Mouse (Mus musculus) kidney, embryonic 15.5 days (tissue): ENCODE measurements around the gene Kng2. TPM values are rescaled to one million over a fixed set of nuclear protein-coding genes. Genes with fewer than 3 reads are reported as not detected.
"Not testable (repeated sequence)": the region's sequence is repeated elsewhere in the genome, so short reads cannot be mapped to it uniquely, and the experiment has no call there.

Source experiments
- ATAC-seq: fragments of 200-750 bp; cut with Nextera tagmentation; replicated peaks from 2 replicates; pipeline ENCODE4 v1.8.0; 2017; ENCODE audit warnings: moderate TSS enrichment; ENCODE audit not compliant: low FRiP score
- H3K27ac ChIP-seq: fragments of 300-500 bp; sonication (generic); 2 replicates; pipeline ENCODE4 v1.5.1; 2015; ENCODE audit warnings: mild to moderate bottlenecking, inconsistent platforms
- H3K27me3 ChIP-seq: fragments of 300-500 bp; sonication (generic); 2 replicates; pipeline ENCODE4 v1.6.1; 2015; ENCODE audit warnings: inconsistent platforms
- H3K36me3 ChIP-seq: fragments of 300-500 bp; sonication (generic); 2 replicates; pipeline ENCODE4 v1.6.1; 2015; ENCODE audit warnings: inconsistent platforms
- H3K4me1 ChIP-seq: fragments of 300-500 bp; sonication (generic); 2 replicates; pipeline ENCODE4 v1.6.1; 2015; ENCODE audit warnings: inconsistent platforms
- H3K4me2 ChIP-seq: fragments of 300-500 bp; sonication (generic); 2 replicates; pipeline ENCODE4 v1.6.1; 2015; ENCODE audit warnings: moderate library complexity, mild to moderate bottlenecking, inconsistent platforms
- H3K4me3 ChIP-seq: fragments of 300-500 bp; sonication (generic); replicated peaks from 2 replicates; pipeline ENCODE4 v1.5.1; 2015; ENCODE audit warnings: mild to moderate bottlenecking, inconsistent platforms
- H3K9ac ChIP-seq: fragments of 300-500 bp; sonication (generic); 2 replicates; pipeline ENCODE4 v1.6.1; 2015; ENCODE audit warnings: mild to moderate bottlenecking, inconsistent platforms
- H3K9me3 ChIP-seq: fragments of 300-500 bp; sonication (generic); replicated peaks from 2 replicates; pipeline ENCODE4 v1.6.1; 2016; ENCODE audit warnings: inconsistent platforms
- WGBS: fragments of 180-500 bp; shearing (Covaris S2); methylation state at CpG from one replicate; pipeline ENCODE4 v1.1.7; 2015; ENCODE audit warnings: mixed read lengths; 5-methylcytosine and 5-hydroxymethylcytosine counted together
- polyA plus RNA-seq: library from polyadenylated mRNA; unstranded; fragments of >200 nt; fragmentation: Nextera tagmentation; extraction: Ambion mirVana; gene quantifications from 2 replicates; pipeline ENCODE4 v1.2.1, GENCODE M21; 2015

Gene Kng2
- polyA plus RNA-seq = 9.3 and 9.7 TPM in 2 replicates

DNA sequence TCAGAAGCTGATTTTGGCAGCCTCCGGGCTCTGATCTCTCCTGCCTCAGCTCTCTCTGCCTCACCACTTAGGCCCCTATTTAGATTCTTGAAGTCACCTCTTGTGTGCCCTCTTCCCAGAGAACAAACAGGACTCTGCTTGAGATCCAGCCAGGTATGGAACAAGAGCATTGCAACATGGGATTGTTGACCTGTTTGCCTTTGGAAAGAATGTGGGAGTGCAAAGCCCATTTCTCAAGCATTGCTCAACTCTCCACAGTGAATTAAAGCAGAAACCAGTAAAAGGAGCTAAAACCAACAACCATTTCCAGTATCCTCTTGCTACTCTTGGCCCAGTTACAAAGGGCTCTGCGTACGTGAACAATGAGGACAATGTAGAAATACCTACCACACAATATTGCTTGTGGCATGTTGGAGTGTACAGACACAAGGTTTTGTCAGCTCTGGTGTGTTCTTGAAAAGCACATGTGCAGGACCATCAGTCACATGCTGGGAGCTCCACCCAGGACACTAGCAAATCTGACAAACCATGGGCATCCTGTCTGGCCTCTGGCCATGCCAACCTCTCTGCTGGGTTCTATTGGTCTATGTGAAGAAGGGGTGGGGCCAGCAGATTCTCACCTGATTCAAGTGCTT lies at the start of gene Kng2:
Gene Kng2, minus strand, starts transcription at position 517 of the 635 bp plus-strand sequence.
- not testable (repeated sequence) for H3K36me3 ChIP-seq, H3K4me3 ChIP-seq, H3K9me3 ChIP-seq, H3K27me3 ChIP-seq, H3K9ac ChIP-seq, H3K27ac ChIP-seq, ATAC-seq, H3K4me2 ChIP-seq
- WGBS = 66% methylated on average over 3 of the region's 3 CpGs
- peaks cover 10% of the 10 kb centered on the region for H3K4me1 ChIP-seq

DNA sequence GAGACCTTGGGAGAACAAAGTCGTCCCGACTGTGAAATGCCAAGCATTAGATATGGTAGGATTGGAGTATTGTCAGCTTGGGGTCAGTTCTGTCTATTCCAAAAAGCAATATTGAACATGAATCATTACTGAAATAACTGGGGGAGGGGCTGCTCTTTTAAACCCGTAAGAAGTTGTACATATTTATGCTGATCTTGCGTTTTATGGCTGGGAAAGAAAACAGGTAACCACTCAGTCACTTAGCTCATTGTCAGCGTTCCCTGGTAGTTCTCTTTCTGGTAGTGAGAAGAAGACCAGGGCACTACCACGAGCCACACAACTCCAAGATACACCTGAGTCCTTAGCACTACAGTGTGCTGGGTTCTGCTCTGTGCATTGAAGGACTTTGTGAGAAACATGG lies 48.2 kb upstream of the Kng2 start:
- not testable (repeated sequence) for H3K27ac ChIP-seq, H3K4me2 ChIP-seq, H3K4me3 ChIP-seq, H3K9me3 ChIP-seq, H3K36me3 ChIP-seq, H3K9ac ChIP-seq, H3K4me1 ChIP-seq, H3K27me3 ChIP-seq, ATAC-seq
- WGBS = 81% methylated on average over 6 of the region's 6 CpGs

DNA sequence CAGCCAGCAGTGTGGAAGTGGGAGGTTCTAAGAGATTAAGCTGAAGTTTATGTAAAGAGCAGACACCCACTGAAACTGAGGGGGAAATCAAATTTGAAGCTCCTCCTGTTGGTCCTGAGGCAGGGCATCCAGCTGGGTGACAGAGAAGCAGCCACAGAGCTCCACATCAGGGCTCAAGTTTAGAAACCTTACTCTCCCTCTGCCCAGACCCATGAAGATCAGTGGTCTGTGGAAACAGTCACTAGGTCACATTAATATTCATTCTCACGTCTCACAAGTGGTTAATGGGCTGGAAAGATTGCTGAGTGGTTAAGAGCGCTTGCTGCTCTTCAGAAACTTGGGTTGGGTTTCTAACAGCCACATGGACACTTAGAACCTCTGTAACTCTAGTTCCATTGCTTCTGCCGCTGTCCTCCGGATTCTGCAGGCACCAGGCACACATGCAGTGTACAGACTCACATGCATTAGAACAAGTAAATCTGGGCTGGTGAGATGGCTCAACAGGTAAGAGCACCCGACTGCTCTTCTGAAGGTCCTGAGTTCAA lies 31.6 kb upstream of the Kng2 start:
- peak overlapping the region; percentile 76 for H3K27ac ChIP-seq
- 49% methylated on average over 5 of the region's 5 CpGs for WGBS
- not testable (repeated sequence) for H3K4me2 ChIP-seq, H3K9ac ChIP-seq, H3K4me1 ChIP-seq, H3K9me3 ChIP-seq, H3K27me3 ChIP-seq, H3K4me3 ChIP-seq, H3K36me3 ChIP-seq
- ATAC-seq = peak; percentile 92

GRCm38 (mm10) chr16:23059630-23060029 lies 30.3 kb upstream of the Kng2 start:
- not testable (repeated sequence) for H3K4me2 ChIP-seq, H3K36me3 ChIP-seq, H3K27ac ChIP-seq, H3K9ac ChIP-seq, H3K27me3 ChIP-seq, H3K4me1 ChIP-seq, H3K9me3 ChIP-seq, ATAC-seq, H3K4me3 ChIP-seq
- WGBS = 55% methylated on average over 4 of the region's 4 CpGs

DNA sequence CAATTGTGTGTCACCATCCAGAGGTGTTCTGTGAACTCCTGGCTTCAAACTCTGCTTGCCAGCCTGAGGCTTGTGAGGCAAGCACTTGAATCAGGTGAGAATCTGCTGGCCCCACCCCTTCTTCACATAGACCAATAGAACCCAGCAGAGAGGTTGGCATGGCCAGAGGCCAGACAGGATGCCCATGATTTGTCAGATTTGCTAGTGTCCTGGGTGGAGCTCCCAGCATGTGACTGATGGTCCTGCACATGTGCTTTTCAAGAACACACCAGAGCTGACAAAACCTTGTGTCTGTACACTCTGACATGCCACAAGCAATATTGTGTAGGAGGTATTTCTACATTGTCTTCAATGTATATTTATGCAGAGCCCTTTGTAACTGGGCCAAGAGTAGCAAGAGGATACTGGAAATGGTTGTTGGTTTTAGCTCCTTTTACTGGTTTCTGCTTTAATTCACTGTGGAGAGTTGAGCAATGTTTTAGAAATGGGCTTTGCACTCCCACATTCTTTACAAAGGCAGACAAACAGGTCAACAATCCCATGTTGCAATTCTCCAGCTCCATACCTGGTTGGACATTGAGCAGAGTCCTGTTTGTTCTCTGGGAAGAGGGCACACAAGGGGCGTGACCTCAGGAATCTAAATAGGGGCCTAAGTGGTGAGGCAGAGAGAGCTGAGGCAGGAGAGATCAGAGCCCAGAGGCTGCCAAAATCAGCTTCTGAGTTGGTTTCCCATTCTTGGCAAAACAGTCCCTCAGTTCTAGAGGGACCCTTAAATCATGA lies 28.6 kb upstream of the Kng2 start, which contains the start of gene Kng1:
Gene Kng1, plus strand, starts transcription at position 198 of the 780 bp plus-strand sequence.
- not testable (repeated sequence) for H3K4me1 ChIP-seq, H3K27ac ChIP-seq, H3K36me3 ChIP-seq, H3K9ac ChIP-seq, H3K4me3 ChIP-seq, H3K4me2 ChIP-seq, ATAC-seq, H3K9me3 ChIP-seq, H3K27me3 ChIP-seq
- 47% methylated on average over 1 of the region's 1 CpGs for WGBS

- Histone ChIP-seq H3K27ac (no peak overlapping the region), H3K4me1 (no peaks in the 10 kb centered on the region), H3K9me3 (no peaks in the 10 kb centered on the region), H3K9ac (no peak overlapping the region), H3K27me3 (no peaks in the 10 kb centered on the region), H3K4me3 (no peak overlapping the region), H3K4me2 (no peak overlapping the region), H3K36me3 (no peaks in the 10 kb centered on the region)
- 61% methylated on average over 5 of the region's 5 CpGs for WGBS
- ATAC-seq = no peak
Observed at GRCm38 (mm10) chr16:23046319-23046718, 17.0 kb upstream of the Kng2 start.

- H3K4me2 ChIP-seq = no peak overlapping the region
- no peaks in the 10 kb centered on the region for H3K9me3 ChIP-seq
- WGBS = 11% methylated on average over 4 of the region's 4 CpGs
- H3K27ac ChIP-seq = no peak overlapping the region
- no peaks in the 10 kb centered on the region for H3K27me3 ChIP-seq
- H3K4me1 ChIP-seq = peaks cover 7% of the 10 kb centered on the region; the same call in 1 of the 2 replicates
- H3K4me3 ChIP-seq = no peak overlapping the region
- no peak for ATAC-seq
- H3K9ac ChIP-seq = no peak overlapping the region
- no peaks in the 10 kb centered on the region for H3K36me3 ChIP-seq
Observed at GRCm38 (mm10) chr16:23040876-23041275, 11.6 kb upstream of the Kng2 start.

GRCm38 (mm10) chr16:23039281-23039680 lies 10.0 kb upstream of the Kng2 start:
- no peaks in the 10 kb centered on the region for H3K36me3 ChIP-seq
- H3K27me3 ChIP-seq = no peaks in the 10 kb centered on the region
- H3K9me3 ChIP-seq = no peaks in the 10 kb centered on the region
- H3K4me1 ChIP-seq = peaks cover 7% of the 10 kb centered on the region; the same call in 1 of the 2 replicates
- H3K9ac ChIP-seq = no peak overlapping the region
- no peak overlapping the region for H3K27ac ChIP-seq
- no peak overlapping the region for H3K4me3 ChIP-seq
- WGBS = 86% methylated on average over 4 of the region's 4 CpGs
- no peak for ATAC-seq
- H3K4me2 ChIP-seq = no peak overlapping the region

- no peak overlapping the region for H3K4me3 ChIP-seq
- 77% methylated on average over 7 of the region's 7 CpGs for WGBS
- no peaks in the 10 kb centered on the region for H3K9me3 ChIP-seq
- no peaks in the 10 kb centered on the region for H3K27me3 ChIP-seq
- H3K4me2 ChIP-seq = no peak overlapping the region
- no peaks in the 10 kb centered on the region for H3K36me3 ChIP-seq
- no peak overlapping the region for H3K9ac ChIP-seq
- H3K27ac ChIP-seq = no peak overlapping the region
- peaks cover 7% of the 10 kb centered on the region; the same call in 1 of the 2 replicates for H3K4me1 ChIP-seq
- no peak for ATAC-seq
Observed at GRCm38 (mm10) chr16:23037744-23038143, 8.5 kb upstream of the Kng2 start.

DNA sequence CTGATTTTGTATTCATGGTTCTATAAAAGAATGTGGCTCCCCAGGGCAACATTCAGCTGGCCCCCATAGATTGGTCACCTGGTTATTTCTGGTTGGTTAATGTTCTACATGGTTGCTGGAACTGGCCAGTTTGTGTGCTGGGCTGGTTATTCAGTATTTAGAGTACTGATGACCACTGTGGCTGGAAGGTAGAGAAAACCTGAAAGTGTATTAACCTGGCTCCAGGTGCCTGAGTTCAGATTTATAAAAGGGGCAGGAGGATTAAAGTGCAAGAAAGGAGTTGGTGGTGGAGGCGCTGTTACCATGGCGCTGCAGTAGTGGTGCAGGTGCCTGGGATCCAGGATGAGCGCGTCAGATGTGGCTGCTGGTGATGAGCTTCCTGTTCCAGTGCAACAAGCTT lies 4.4 kb upstream of the Kng2 start:
- 67% methylated on average over 4 of the region's 4 CpGs for WGBS
- H3K9ac ChIP-seq = no peak overlapping the region
- peak; percentile 76 for ATAC-seq
- H3K4me3 ChIP-seq = no peak overlapping the region
- no peaks in the 10 kb centered on the region for H3K9me3 ChIP-seq
- peak overlapping the region; percentile 51 for H3K27ac ChIP-seq
- H3K27me3 ChIP-seq = no peaks in the 10 kb centered on the region
- H3K36me3 ChIP-seq = no peaks in the 10 kb centered on the region
- H3K4me1 ChIP-seq = no peaks in the 10 kb centered on the region
- H3K4me2 ChIP-seq = no peak overlapping the region

- no peaks in the 10 kb centered on the region for H3K36me3 ChIP-seq
- no peak overlapping the region for H3K4me3 ChIP-seq
- 0 out of 2 replicates have a peak, but pooled peaks cover 5% of the 10 kb centered on the region for H3K4me1 ChIP-seq
- no peak overlapping the region for H3K9ac ChIP-seq
- H3K27me3 ChIP-seq = no peaks in the 10 kb centered on the region
- no peak overlapping the region for H3K4me2 ChIP-seq
- no peak overlapping the region for H3K27ac ChIP-seq
- no peaks in the 10 kb centered on the region for H3K9me3 ChIP-seq
- 86% methylated on average over 5 of the region's 5 CpGs for WGBS
- ATAC-seq = no peak
Observed at GRCm38 (mm10) chr16:23030673-23031435, 1.6 kb upstream of the Kng2 start.

GRCm38 (mm10) chr16:23027341-23027740 lies 1.9 kb downstream of the Kng2 start:
- not testable (repeated sequence) for ATAC-seq, H3K4me2 ChIP-seq, H3K27ac ChIP-seq, H3K36me3 ChIP-seq, H3K9me3 ChIP-seq, H3K9ac ChIP-seq, H3K4me3 ChIP-seq, H3K27me3 ChIP-seq
- H3K4me1 ChIP-seq = peaks cover 12% of the 10 kb centered on the region
- whole genome bisulfite sequencing = 35% methylated on average over 3 of the region's 3 CpGs
